Mouse (Mus musculus): ENCODE measurements around the gene Rhbdd3.

The Rhbdd3 gene

DNA sequence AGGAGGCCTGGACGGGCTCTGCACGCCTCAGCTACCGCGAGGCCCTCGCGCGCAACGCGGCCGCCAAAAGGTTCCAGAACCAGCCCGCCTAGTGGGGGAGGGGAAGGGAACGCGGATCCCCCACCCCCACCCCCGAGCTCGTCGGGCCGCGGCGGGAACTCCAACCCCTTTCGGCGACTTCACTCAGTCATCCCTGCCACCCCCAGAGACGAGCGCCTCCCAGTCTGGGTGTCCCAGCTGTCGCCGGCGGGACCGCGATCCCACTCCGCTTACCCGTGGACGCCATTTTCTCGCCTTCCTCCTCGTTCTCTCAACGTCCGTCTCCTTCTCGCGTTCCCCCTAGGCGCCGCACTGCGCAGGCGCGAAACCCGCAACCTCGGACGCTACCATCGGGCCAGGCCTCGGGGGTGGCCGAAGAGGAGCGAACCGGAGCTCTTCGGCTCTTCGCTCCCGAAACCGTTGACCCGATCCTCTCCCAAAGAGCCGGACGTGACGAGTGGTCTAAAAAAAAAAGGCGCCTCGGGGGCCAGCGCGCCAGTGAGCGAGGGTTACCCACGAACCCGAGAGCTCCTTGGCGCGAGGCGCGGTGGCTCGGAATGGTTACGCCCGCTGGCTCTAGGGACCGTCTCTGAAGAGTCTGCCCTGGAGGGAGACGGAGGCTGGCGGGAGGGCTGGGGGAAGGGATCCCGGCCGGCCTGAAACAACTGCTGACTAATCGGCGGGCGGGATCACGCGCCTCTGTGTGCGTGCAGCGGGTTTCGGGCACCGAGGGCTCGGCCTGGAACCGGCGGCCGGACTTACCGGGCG, at the start of gene Rhbdd3, which contains the start of gene Ewsr1:
TSS of gene Rhbdd3 (plus strand) at position 191 of the 807 bp plus-strand sequence.
TSS of gene Ewsr1 (minus strand) at position 531 of the 807 bp plus-strand sequence.
- DNase-seq (ENCODE audit: low read depth, low spot score): peak; percentile 94

DNA sequence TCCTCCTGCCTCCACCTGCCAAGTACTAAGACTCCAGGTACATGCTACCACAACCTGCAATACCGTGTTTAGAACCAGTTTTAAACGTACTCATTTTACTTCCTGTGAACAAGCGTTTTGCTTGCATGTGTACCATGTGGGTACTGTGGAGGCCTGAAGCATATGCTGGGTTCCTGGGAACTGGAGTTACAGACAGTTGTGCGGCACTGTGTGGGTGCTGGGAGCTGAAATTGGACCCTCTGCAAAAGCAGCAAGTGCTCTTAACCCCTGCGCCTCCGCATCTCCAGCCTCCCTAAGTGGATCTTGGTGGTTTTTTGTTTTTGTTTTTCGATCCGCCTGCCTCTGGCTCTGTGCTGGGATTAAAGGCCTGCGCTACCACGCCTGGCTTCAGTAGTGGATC, 47.1 kb upstream of the Rhbdd3 start:
- DNase-seq (ENCODE audit: low read depth, low spot score): no peak

DNA sequence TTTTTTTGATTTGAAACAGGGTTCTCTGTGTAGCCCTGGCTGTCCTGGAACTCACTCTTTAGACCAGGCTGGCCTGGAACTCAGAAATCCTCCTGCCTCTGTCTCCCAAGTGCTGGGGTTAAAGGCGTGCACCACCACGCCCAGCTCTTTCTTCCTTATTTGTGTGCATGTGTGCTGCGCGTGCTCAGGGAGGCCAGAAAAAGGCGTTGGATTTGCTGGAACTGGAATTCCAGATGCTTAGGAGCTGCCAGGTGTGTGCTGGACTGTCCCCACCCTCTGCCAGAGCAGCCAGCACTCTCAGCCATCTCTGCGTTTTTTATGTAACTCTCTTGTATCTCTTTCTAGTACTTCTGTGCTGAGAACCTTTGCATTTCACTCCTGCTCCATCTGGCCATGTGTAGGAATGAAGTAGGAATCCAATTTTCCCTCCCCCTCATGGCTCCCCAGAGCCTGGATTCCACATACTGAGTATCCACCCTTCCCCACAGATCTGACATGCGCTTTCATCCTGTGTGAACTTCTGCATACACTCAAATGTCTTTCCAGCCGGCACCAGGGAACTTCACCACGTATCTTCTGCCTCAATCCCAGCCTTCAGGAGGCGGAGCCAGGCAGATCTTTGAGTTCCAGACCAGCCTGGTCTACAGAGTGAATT, 46.4 kb upstream of the Rhbdd3 start:
- peak; percentile 92 for DNase-seq (ENCODE audit: low read depth, low spot score)

DNA sequence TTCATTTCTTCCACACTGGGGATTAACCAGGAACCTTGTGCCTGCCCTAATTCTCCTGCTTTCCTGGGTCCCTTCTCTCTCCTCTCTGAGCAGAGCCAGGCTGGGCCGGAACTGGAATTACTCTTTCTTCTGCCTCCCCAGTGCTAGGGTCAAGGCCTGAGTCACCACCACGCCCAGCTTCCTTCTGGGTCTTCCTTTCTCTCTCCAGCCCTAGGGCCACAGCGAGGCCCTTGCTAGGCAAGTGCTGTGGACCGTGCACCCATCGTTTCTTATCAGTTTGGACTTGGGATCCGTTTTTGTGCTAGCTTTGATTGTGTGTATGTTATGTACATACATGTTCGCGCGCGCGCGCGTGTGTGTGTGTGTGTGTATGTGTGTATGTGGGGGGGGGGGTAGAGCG, 44.6 kb upstream of the Rhbdd3 start:
- DNase-seq (ENCODE audit: low read depth, low spot score): no peak

DNA sequence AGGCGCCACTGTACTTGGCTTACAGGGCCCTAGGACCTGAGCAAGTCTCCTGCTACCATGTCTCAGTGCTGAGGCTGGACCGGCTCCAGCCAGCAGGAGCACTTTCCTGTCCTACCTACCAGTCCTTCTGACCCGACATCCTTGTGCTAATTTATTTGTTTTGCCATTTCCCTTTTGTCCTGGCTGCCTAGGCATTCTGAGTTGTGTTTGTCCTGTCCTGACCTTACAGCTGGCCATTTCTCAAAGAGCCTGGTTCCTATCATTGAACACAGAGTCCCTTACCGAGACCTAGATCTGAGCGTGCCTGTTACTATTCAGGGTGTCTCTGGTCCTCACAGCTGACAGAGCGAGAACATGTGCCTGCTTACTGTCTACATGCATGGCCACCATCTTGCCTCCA, 43.9 kb upstream of the Rhbdd3 start:
- no peak for DNase-seq (ENCODE audit: low read depth, low spot score)

DNA sequence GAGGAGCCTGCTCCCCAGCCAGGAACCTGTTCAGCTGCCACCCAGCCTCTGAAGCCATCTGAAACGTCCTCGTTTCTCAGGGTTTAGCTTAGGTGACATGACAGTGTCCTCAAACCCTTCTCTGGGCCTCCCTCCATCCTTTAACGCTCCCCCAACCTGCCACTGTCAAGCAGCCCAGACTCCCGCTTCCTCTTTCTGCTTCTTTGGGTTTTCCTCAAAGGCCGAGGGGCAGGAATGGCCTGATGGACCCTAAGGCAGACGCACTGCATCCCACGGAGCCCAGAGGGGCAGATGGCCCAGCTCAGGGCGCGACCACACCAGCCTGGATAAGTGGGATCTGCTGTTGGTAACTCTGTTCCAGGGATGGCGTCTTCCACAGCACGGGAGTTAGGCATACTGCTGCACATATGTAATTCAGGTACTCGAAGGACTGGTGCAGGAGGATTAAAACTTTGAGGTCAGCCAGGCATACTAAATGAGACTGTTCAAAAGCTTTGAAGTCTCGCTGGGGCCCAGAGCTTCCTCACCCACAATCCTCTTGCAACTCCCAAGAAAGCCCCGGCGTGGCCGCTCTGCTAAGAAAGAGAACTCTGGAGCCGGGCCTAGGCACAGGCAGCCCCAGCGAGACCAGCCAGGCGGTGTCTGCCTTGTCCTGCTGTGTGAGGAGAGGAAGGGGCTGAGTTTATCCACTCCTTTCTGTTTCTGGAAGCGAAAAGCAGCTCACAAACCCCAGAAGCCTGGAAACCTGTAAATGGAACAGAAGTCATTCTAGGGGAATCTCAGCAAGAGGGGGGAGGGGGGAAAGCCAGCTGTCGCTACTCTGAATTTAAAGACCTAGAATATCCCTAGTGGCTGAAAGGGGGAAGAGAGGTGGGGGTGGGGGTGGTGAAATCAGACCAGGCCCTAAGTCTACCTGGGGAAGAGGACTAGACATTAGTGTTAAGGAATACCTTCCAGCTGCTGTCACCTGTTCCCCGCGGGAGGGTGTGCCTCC, 42.5 kb upstream of the Rhbdd3 start:
- no peak for DNase-seq (ENCODE audit: low read depth, low spot score)

DNA sequence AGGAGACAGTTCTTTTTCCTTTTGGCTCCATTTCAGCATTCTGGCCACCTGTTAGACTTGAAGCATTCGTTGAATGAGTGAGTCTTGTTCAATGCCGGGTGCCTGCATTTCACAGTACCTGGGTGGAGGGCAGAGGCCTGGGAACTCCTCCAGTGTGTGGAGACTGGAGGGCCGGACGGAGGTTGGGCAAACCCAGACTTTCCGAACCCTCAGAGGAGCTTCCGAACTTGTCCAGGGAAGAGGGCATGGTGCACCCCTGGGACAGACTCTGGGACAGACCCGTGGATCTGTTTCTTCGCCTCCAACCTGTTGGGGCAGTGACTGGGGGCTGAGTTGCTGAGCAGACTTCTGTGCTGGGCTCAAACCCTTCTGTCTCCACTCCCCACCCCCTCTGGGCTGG, 41.7 kb upstream of the Rhbdd3 start:
- DNase-seq (ENCODE audit: low read depth, low spot score): no peak

DNA sequence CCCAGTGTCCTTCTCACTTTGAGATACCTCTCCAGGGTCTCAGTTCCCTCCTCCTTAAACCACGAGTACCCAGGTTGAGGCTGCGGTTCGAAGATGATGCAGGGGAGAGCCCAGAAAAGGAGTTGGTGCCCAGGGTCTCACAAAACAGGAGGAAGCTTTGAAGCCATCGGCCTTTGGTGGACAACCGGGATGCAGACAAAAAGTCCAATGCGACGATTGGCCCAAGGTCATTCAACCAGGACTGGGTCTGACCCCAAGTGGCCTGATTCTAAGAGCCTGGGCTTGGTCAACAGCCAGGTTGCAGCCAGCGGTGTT, 41.2 kb upstream of the Rhbdd3 start:
- no peak for DNase-seq (ENCODE audit: low read depth, low spot score)

DNA sequence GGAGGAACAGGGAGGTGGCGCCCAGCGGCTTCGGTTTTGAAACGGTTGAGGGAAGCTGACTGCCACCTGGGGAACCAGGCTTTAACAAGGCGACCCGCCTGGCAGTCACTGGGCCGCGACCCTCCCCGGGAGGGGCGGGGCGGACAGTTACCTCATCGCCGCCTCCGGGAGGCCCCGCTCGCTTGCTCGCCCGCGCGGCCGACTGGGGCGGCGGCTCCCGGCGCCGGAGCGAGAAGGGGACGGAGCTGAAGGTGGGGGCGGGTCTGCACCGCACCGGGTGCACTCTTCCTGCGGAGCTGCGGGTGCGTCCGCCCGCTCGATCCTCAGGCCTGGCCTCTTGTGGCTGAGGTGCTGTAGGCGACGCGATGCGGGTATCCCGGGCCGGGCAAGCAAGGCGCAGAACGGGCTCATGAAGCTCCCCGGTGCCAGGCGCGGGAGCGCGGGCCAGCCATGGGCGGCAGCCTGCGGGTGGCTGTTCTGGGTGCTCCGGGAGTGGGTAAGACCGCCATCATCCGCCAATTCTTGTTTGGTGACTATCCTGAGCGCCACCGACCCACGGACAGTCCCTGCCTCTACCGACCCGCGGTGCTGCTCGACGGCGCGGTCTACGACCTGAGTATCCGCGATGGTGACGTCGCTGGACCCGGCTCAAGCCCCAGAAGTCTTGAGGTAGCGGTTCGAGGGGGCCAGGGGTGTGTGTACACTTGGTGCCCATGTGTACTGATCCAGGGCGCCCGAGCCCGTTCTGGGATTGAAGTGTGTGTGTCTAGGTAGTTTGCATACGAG, 40.7 kb upstream of the Rhbdd3 start, which contains the start of gene Rasl10a:
TSS of gene Rasl10a (plus strand) at position 273 of the 786 bp plus-strand sequence.
- no peak for DNase-seq (ENCODE audit: low read depth, low spot score)

DNA sequence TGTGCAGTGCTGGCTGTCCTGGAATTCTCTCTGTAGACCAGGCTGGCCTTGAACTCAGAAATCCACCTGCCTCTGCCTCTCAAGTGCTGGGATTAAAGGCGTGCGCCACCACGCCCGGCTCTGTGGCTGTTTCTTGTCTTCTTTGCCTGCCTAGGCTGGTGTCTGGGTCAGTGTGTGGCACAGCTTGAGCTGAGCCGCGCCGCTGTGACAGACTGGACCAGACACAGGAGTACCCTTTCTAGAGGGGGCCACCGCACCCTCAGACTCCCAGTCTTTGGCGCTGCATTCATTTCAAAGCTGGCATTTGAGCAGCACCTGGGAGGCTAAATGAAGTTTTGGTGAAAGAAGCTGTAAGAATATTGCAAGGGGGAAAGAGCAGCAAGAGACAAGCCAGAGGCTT, 39.9 kb upstream of the Rhbdd3 start:
- no peak for DNase-seq (ENCODE audit: low read depth, low spot score)

DNA sequence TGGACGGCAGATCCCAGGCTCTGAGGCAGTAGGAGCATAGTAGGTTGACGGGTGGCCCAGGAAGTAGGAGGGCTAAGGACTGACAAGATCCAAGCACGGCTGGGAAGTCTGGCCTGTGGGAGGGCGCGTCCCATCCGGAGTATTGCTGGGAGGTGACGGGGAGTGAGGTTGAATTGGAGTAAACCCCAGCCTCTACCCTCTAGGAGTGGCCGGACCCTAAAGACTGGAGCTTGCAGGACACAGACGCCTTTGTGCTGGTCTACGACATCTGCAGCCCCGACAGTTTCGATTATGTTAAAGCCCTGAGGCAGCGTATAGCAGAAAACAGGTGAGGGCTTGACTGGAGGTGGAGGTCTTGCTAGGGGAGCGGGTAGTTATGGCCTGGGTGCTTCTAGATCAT, 39.5 kb upstream of the Rhbdd3 start:
- DNase-seq (ENCODE audit: low read depth, low spot score): no peak

DNA sequence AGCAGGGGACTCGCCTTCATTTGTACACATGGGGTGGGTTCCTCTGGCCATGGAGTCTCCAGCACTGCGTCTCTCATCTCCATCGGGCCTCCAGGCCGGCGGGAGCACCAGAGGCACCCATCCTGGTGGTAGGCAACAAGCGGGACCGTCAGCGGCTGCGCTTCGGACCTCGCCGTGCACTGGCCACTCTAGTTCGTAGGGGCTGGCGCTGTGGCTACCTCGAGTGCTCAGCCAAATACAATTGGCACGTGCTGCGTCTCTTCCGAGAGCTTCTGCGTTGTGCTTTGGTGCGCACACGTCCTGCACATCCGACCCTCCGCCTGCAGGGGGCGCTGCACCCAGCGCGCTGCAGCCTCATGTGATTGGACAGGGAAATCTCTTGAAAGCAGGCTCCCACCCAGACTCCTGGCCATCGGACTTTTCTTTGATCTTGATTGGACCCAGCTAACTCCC, 39.0 kb upstream of the Rhbdd3 start:
- no peak for DNase-seq (ENCODE audit: low read depth, low spot score)

DNA sequence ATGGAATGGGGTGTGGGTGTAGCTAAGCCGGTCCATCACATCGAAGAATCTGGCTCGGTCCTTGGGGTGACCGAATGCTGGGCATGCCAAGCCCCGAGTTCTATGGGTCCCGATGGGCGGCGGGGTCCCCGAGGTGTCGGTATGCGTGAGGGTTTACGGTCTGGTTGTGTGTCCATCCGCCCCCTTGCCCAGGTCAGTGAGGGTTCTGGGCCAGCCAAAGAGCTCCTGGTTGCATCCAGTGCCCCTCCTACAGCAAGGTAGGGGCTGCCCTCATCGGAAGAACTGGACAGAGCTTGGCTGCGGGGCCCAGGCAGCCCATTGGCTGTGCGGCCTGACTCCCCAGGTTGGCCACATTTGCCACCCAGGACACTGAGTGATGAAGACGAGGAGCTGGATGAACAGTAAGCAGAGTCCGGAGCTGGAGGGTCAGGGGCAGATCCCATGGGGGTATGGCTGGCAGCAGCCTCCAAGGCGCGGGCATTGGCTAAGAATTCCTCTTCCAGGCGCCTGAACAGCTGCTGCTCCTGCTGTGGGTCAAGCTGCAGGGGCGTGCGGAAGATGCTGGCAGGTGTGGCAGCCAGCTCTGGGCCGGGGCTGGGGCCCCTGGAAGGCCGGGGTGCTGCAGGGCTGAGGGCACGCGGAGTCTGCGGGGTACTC, 37.8 kb upstream of the Rhbdd3 start:
- no peak for DNase-seq (ENCODE audit: low read depth, low spot score)

DNA sequence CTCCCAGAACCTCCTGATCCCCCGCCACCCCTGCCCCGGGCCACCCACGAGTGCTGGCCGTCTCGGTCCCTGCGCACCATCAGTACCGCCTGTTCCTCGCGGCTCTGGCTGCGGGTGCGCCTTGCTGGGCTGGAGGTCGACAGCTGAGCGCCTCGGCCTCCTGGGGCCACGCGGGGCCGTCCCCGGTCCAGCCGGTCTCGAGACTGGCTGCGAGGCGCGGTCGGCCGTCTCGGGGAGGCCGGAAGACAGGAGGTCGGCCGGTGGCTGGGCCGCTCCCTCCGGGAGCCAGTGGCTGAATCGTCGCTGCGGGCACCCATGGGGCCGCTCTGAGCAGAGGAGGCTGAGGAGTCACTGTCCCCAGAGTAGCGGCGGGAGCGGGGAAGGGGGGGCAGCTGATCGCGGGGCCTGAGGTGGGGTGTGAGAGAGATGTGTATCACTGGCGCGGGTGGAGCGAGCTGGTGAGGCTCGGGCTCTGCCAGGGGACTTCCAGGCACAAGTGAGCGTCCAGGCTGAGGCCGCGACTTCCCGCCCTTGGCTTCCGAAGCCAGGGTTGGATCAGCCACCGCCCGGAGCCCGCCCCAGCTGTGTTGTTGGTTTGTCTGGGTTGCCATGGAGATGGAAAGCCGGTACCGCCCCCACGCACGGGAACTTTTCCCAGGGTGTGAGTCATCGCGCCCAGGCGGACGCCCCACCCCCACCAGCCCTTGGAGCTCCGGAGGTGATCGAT, 37.1 kb upstream of the Rhbdd3 start:
- peak; percentile 69 for DNase-seq (ENCODE audit: low read depth, low spot score)

DNA sequence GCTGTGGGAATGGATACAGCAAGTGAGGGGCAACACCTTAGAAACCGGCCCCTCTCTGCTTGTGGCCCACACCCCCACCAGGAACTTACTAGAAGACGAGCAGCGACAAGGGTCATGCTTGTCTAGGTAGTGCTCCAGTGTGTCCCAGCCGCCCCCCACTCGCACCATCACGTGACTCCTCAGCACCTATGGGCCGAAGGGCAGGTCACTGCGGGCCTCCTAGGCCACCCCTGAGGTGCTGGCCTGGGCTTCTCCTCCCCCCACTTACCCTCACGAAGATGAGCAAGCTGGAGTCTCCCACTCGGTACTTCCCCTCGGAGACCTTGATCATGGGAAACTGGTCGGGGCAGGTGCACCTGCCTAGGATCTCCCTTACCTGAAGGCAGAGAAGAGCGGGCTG, 36.4 kb upstream of the Rhbdd3 start:
- no peak for DNase-seq (ENCODE audit: low read depth, low spot score)

DNA sequence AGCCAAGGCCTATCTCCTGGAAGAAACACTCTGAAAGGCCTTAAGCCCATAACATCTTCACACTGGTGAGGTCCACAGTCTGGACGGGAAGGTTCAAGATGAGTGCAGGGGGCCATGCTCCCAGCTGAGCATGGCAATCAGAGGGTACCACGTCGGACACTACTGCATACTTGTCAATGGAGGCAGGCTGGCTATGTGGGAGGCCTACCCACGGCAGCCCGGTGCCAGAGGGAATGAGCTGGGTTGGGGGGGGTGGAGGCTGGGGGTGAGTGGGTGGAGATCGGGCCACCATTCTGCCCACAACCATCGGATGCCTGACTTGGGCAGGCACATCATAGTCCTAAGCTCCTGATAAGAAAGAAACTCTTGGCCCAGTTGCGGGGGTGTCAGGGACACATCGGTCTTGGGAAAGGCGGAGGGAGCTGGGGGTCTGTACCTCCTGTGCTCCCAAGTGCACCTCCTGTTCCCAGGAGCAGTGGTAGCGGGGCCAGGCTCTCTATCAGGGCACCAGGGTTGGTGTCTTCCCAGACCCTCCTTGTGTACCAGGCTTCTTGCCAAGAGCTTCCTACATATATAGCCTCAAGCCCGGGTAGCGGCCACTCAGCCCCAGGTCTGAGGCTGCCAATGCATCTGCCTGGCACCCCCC, 35.7 kb upstream of the Rhbdd3 start:
- no peak for DNase-seq (ENCODE audit: low read depth, low spot score)

DNA sequence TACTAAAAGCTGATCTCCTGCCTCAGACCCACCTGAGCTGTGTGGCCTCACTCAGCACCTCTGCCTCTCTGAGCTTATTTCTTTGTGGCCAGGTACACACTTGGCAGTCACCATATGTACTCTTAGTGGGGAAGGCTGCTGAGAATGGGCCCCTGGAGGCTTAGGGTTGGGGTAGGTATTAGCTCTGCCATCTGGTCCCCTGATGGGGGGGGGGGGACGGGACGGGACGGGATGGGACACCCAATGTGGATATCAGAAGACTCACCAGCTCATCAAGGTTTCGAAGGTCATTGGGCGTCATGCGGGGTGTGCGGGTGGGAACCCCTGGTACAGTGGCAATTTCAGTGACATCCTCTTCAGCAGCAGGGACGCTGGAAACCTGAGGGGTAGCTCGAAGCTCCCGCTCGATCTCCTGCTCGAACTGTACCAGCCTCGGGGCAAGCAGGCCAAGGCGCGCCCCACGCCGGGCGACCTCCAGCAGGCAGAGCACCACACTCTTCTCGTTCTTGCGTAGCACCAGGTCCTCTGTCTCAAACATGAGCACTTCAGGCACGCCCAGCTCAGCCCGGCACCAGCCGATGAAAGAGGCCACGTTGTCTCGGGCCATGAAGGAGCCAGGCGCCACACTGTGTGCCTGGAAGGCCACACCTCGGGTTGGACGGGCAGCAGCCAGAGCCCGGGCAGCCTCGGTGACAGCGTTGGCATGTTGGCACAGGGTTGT, 35.0 kb upstream of the Rhbdd3 start:
- no peak for DNase-seq (ENCODE audit: low read depth, low spot score)

DNA sequence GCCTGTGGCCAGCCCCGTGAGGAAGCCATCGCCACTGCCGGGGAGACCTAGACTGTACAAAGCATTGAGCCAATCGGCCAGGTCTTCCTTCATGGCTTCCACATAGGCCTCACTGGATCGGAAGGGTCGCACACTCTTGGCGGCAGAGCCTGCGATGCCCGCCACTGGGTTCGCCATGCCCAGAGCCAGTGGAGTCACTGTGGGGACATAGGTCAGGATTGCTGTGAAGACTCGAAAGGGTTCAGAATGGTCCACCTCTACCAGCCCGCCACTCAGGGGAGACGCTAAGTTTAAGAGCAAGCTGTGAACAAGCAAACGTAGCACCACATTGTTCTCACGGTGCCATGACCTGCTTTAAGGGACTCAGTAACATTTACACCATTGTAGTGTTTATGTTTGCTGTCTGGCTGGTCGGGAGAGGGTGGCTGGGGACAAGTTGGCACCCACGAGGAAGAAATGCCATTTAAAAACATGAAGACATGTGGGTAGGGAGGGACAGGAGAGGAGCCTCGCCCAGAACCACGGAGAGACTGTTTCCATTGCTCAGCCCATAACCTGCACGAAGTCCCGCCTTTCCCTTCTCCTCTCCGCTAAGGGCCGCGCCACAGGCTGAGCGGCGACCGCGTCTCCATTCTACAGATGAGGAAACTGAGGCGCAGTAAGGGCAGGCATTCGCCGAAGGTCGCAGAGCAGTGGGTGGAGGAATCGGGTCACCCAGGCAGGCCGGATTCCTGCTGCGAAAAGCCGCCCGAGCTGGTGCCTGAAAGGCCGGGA, 34.3 kb upstream of the Rhbdd3 start:
- no peak for DNase-seq (ENCODE audit: low read depth, low spot score)

Measured in telencephalon, adult 2 months (tissue).